Mouse (Mus musculus) embryo, embryonic 11.5 days (tissue): ENCODE measurements around the gene Olfr235.
"Not testable (repeated sequence)": the region's sequence is repeated elsewhere in the genome, so short reads cannot be mapped to it uniquely, and the experiment has no call there.

Experiments
- DNase-seq: peaks from one replicate; pipeline ENCODE4 v3.0.0-alpha.2; 2012; ENCODE audit warnings: low read depth, low spot score

Gene Olfr235

GRCm38 (mm10) chr19:12260732-12261131, at the start of gene Olfr235:
Olfr235 (plus strand) TSS chr19:12261032.
- no peak for DNase-seq

- not testable (repeated sequence) for DNase-seq
Measured at GRCm38 (mm10) chr19:12232496-12232895, 28.3 kb upstream of the Olfr235 start, which contains the start of gene Olfr1432. Olfr1432 (minus strand) TSS chr19:12232596.

- no peak for DNase-seq
Measured at GRCm38 (mm10) chr19:12241559-12241958, 19.3 kb upstream of the Olfr235 start, which contains the start of gene Olfr262. Olfr262 (minus strand) TSS chr19:12241659.

GRCm38 (mm10) chr19:12279554-12279953, 18.7 kb downstream of the Olfr235 start, which contains the start of gene Olfr1434:
Olfr1434 (plus strand) TSS chr19:12279854.
- DNase-seq = no peak

- DNase-seq = no peak
Measured at GRCm38 (mm10) chr19:12292979-12293378, 32.1 kb downstream of the Olfr235 start.

GRCm38 (mm10) chr19:12299030-12299429, 38.2 kb downstream of the Olfr235 start, which contains the start of gene Olfr1436:
Olfr1436 (minus strand) TSS chr19:12299130.
- DNase-seq = not testable (repeated sequence)
